Mouse (Mus musculus) urinary bladder, adult 18-20 months (tissue): ENCODE measurements at regions not wholly inside any gene's neighbourhood (a gene's known extent, or its start where the extent isn't known, plus 50 kb on each side); places are given as distances from the start of the nearest gene placed in this dataset.
A peak's percentile ranks its signal among the peaks of the same experiment; 100 is the strongest.

Source experiments
- DNase-seq, 2 experiments: peaks; one replicate each; pipeline ENCODE4 v3.0.0; 2022; ENCODE audit warnings: low spot score in 2 of 2, mixed read lengths in 2 of 2

DNA sequence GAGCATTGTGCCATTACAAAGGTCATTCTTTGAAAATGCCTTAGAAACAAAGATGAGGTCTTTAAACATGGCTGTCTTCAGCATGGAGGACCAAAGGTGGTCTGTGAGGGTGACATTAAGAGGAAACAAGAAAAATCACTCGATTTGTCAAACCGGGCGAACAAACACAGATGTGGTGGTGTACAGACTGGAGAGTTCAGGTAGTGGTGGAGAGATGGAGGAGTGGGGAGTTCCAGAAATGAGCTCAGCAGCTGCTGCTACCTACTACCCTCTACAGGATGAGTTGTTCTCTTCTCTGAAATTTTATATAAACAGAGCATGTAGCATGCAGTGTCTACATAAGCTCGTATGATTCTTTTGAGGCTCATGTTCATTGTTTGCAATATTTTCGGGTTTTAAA lies 215.6 kb downstream of the Cog6 start:
- no peak for DNase-seq

- DNase-seq, result no peak
These were observed 216.4 kb downstream of the Cog6 start for GRCm38 (mm10) chr3:52800673-52801072.

DNA sequence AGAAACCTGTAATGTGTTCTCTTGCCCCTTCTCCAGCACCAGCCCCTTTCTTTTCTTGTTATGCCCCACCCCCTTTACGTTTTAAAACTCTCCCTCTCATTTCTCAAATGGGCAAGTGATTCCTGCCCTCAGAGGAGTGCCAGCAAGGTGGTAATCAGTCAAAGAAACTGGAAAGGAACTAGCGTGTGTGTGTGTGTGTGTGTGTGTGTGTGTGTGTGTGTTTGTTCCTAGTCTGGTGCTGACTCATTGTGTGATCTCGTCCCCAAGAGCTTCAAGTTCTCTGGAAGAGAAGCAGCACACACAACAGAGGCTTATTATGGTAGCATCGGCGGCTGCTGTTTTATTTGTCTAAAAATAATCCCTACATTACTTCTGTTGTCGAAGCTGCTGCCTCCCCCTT lies 219.2 kb downstream of the Cog6 start:
- no peak for DNase-seq

DNA sequence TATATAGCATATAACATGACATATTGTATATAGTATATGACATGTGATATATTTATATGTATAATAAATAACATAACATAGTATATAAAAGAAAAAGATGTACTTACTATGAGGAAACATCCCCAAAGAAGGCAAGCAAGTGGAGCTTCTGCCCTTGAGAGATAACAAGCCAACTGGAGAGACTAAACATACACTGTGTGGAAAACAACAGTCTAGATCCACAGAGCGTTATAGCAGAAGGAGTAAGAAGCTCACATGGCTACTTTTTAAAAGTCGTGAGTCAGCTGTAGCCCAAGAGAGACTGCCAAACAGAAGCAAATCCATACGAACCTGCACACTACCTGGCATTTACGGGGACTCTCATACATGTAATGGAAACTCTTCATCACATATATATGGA lies 219.9 kb downstream of the Cog6 start:
- DNase-seq, result no peak

DNA sequence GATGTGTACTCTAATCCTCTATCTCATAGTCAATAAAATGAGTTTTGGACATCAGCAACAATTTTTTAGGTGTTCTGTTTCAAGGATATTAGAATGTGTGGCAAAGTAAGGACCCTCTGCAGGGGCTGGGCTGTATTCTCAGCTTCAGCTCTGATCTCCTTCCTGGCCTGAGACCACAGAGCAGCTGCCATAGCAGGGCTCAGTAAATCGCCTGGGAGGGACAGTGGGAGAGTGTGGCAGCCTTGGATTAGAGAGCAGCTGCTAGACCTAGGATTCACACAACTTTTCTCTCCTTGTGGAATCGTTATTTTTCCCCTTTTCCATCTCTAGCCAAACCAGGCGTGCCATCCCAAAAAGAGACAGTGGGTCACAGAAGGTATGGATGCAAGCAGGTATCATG lies 222.8 kb downstream of the Cog6 start:
- no peak for DNase-seq

- DNase-seq, result no peak
These were observed 224.2 kb downstream of the Cog6 start for GRCm38 (mm10) chr3:52792801-52793200.

DNA sequence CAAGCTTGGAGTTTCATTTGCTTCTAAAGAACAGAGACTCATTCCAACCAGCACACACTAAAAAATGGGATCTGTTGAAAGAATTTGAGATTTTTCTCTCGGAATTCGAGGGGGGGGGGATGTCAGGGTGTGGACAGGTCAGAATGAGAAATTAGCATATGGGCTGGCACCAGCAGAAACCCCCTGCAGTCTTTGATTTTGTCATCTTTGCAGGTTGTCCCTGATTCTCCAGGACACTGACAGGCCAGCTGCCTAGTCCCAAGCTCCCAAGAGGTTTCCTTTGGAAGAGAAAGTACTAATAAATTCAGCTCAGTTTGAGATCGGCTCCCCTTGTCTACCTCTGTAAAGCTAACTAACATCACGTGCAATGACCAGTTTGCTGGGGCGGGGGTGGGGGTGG lies 224.9 kb downstream of the Cog6 start:
- no peak for DNase-seq

DNA sequence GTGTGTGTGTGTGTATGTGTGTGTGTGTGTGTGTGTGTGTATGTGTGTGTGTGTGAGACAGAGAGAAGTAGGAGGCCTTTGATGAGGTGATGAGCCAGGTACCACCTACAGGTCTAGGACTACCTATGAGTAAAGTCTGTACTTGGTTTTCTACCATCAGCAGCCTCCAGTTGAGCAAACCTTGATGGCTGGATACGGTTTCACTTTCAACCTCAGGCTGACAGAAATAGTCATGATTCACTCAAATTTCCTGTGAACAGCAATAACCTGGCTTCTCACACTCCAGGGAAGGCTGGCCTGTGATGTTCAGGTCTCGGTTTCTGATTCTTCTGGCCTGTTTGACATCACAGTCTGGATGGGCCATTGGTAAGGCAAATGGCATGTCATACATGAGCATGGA lies 226.1 kb downstream of the Cog6 start:
- no peak for DNase-seq

GRCm38 (mm10) chr3:52787964-52788760 lies 228.9 kb downstream of the Cog6 start:
- no peak for DNase-seq

GRCm38 (mm10) chr3:52785595-52785994 lies 231.4 kb downstream of the Cog6 start:
- no peak for DNase-seq

DNA sequence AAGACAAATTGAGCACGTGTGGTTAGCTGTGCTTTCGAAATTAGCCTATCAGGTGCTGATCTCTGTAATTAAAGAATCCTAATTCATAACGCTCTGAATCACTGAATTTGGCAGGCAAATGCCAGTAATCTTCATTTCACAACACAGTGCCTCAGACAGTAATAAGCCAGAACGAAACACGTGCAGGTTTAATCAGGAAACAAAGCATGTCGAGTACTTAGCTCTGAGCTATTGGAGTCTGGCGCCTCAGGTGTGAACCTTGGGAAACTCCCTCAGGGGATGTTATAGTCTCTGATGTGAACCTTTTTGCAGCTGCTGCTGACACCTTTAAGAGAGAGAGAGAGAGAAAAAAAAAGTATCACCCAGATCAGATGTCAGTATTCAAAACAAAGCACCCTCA lies 232.6 kb downstream of the Cog6 start:
- no peak for DNase-seq

- DNase-seq, result no peak
These were observed 234.5 kb downstream of the Cog6 start for GRCm38 (mm10) chr3:52782576-52782975.

GRCm38 (mm10) chr3:52781521-52781920 lies 235.5 kb downstream of the Cog6 start:
- no peak for DNase-seq

DNA sequence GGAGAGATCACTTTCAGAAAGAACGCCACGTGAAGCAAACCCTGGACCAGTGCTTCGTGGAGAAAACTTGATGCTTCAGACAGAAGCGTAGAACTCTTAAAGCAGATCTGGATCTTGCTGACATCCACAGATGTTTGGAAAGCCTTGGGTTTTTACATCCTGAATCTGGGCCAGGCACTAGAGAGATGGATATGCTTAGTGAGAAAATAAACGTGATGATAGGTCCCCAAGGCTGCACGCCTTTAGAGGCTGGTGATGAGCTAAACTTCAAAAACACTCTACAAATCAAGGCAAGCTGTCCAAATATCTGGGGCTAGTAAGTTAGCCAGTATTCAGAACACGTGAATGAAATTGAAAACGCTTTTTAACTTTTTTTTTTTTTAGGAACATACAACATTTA lies 236.7 kb downstream of the Cog6 start:
- no peak for DNase-seq

- no peak for DNase-seq
These were observed 241.2 kb downstream of the Cog6 start for GRCm38 (mm10) chr3:52775875-52776274.

DNA sequence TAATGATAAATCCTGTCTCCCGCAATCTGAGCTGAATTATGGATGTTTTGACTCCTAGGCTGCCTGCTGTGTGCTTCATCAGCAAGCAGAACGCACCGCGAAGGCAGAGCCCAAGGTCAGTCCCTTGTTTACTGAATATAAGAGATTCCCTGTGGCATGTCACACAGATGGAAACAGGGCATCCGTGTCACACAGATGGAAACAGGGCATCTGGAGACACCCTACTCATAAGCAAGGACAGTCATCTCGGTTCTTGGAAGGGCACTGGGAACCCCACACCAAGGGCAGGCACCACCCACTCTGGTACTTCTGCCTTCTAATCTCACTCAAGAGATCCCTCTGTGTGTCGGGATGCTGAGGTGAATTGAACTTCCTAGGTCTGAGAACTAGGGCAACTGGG lies 241.9 kb downstream of the Cog6 start:
- no peak for DNase-seq

- DNase-seq, result no peak
These were observed 242.3 kb downstream of the Cog6 start for GRCm38 (mm10) chr3:52774734-52775133.

- DNase-seq, result no peak
These were observed 249.8 kb downstream of the Cog6 start for GRCm38 (mm10) chr3:52767276-52767675.

DNA sequence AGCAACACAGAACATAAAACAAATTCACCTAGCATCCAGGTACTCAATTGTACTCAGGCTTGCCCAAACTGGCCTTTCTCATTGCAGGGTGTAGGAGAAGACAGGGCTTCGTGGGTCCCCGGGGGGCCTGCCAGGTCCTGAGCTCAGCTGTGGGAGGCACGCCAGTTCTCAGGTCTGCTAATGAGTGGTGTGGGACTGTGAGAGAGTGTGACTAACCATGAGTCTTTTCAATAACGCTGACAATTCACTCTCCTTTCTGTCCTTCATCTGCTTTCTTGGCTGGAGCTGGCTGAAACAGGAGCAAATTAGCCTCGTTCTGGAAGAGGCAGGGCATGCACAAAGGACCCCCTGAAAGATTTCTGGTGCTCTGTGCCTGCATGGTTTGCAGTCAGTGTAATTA lies 250.2 kb downstream of the Cog6 start:
- DNase-seq, result no peak

DNA sequence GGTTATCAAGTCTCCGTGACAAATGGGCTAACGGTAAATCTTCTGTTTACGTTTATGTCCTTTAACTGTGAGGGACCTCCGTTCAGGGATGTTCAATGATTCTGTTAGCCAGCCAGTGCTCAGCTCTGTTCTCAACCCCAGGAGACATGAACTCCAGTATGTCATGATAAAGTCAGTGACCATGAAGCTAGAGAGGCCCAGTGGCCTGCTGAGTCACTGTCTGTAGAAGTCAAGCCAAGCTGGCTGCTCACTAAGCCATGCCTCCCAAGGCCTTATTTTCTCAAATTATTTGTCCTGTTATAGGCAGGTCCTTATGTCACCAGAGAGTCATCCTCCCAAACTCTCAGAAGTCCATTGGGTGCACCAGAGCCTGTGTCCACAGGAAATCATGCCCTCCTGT lies 252.9 kb downstream of the Cog6 start:
- DNase-seq, result no peak

DNA sequence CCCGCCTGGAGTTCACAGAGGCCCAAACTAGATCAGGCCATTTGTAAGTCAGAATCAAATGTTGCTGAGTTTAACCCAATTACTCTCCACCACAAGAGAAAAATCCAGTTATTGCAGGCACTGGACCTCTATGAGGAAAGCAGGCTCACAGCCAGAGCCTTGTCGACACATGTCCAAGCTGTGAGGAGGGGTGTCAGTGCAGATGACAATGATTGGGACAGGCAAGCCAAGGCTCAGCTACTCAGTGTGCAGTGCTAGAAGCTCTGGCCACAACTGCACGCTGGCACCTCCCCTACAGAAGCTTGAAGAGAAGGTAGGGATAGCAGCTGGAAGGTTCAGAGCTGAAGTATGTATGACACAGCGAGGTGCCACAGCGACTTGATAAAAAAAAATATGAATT lies 253.4 kb downstream of the Cog6 start:
- DNase-seq, result no peak

GRCm38 (mm10) chr3:52762549-52762948 lies 254.5 kb downstream of the Cog6 start:
- DNase-seq, result no peak

GRCm38 (mm10) chr3:52759846-52760245 lies 257.2 kb downstream of the Cog6 start:
- no peak for DNase-seq

DNA sequence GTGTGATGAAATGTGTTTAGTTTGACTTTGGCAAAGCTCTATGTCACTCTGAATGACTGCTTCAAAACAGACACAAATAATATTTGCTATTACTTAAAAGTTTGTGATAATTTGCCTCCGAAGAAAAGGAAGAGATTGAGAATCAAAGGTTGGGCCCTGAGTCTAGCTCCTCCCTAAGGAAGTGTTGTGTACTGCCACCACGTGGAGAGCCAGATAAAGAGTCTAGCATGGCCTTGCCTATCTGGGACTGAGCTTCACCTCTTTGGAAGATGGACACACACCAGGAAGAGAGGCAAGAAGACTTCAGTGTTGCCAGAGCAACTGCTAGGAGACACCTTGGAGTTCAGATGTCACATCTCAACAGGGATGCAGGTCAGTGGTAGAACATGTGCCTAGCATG lies 258.5 kb downstream of the Cog6 start:
- DNase-seq, result peak; percentile 16 to 17
